Comparison of ENCODE assay signal across 11 mouse cellular contexts in genomic region chr13:36367712-36368491, GRCm38 (mm10).
DNase-seq lines count a peak whose midpoint lies in the region; ATAC-seq and TF ChIP-seq lines count a peak whose summit lies in the region.
"Had no signal": no experiment of that assay in that cellular context is flagged by ENCODE, and none has a peak within 500 bp of the region (broad histone marks: within the 10 kb centered on the region; RNA-seq: fewer than 3 reads in every experiment).

No protein-coding gene starts in this region.

- no peak for TF ChIP-seq POLR2A in bone marrow macrophage, adult 2 months (IDR thresholded peaks at IDR 0.05; ENCODE audit: borderline replicate concordance, low read depth, low read length)

- H3K27me3 ChIP-seq in kidney, embryonic 16.5 days (ENCODE audit: insufficient read depth, low read length), result no peaks in the 10 kb centered on the region
- H3K27me3 ChIP-seq in midbrain, postnatal 0 days (ENCODE audit: insufficient read depth, low read length), result no peaks in the 10 kb centered on the region
- H3K27me3 ChIP-seq in kidney, embryonic 14.5 days (ENCODE audit: control insufficient read depth, insufficient read depth, low read length), result no peaks in the 10 kb centered on the region
- H3K27me3 ChIP-seq: embryonic facial prominence, embryonic 15.5 days; heart, embryonic 15.5 days had no signal

- no peaks in the 10 kb centered on the region for H3K36me3 ChIP-seq in kidney, embryonic 16.5 days (ENCODE audit: insufficient read depth, low read length)
- H3K36me3 ChIP-seq in midbrain, postnatal 0 days (ENCODE audit: insufficient read depth, low read length), result no peaks in the 10 kb centered on the region
- H3K36me3 ChIP-seq in kidney, embryonic 14.5 days (ENCODE audit: control insufficient read depth, insufficient read depth, low read length), result no peaks in the 10 kb centered on the region
- H3K36me3 ChIP-seq: embryonic facial prominence, embryonic 15.5 days; heart, embryonic 15.5 days had no signal

- no peak overlapping the region for H3K4me2 ChIP-seq in kidney, embryonic 16.5 days (replicated peaks; ENCODE audit: low read depth, low read length)
- H3K4me2 ChIP-seq in midbrain, postnatal 0 days (ENCODE audit: low read depth, low read length, poor library complexity, severe bottlenecking), result no peak overlapping the region
- H3K4me2 ChIP-seq in kidney, embryonic 14.5 days (replicated peaks; ENCODE audit: low read depth, low read length), result no peak overlapping the region
- H3K4me2 ChIP-seq: embryonic facial prominence, embryonic 15.5 days; heart, embryonic 15.5 days had no signal

- H3K27ac ChIP-seq in kidney, embryonic 16.5 days (ENCODE audit: low read length), result no peak overlapping the region
- peak overlapping the region; percentile 23; the same call in 1 of the 2 replicates for H3K27ac ChIP-seq in bone marrow macrophage, adult 2 months (ENCODE audit: insufficient read depth, low read depth, low read length)
- H3K27ac ChIP-seq in midbrain, postnatal 0 days (ENCODE audit: low read depth, low read length), result no peak overlapping the region
- no peak overlapping the region for H3K27ac ChIP-seq in kidney, embryonic 14.5 days (ENCODE audit: low read depth, low read length)
- H3K27ac ChIP-seq: embryonic facial prominence, embryonic 15.5 days; heart, embryonic 15.5 days had no signal

- no peak overlapping the region for H3K4me3 ChIP-seq in kidney, embryonic 16.5 days (ENCODE audit: low read length)
- no peak overlapping the region for H3K4me3 ChIP-seq in bone marrow macrophage, adult 2 months (ENCODE audit: insufficient read depth, low read length)
- H3K4me3 ChIP-seq in midbrain, postnatal 0 days (ENCODE audit: low read depth, low read length), result no peak overlapping the region
- no peak overlapping the region for H3K4me3 ChIP-seq in kidney, embryonic 14.5 days (ENCODE audit: low read length)
- H3K4me3 ChIP-seq: embryonic facial prominence, embryonic 15.5 days; heart, embryonic 15.5 days had no signal

- TF ChIP-seq CTCF in bone marrow macrophage, adult 2 months (IDR thresholded peaks at IDR 0.05; ENCODE audit: low read depth, low read length), result no peak
- TF ChIP-seq CTCF in midbrain, postnatal 0 days (IDR thresholded peaks at IDR 0.05), result no peak

- H3K9ac ChIP-seq in kidney, embryonic 16.5 days (replicated peaks; ENCODE audit: low read length), result no peak overlapping the region
- no peak overlapping the region for H3K9ac ChIP-seq in midbrain, postnatal 0 days (replicated peaks; ENCODE audit: low read length, poor library complexity, severe bottlenecking)
- no peak overlapping the region for H3K9ac ChIP-seq in kidney, embryonic 14.5 days (ENCODE audit: low read depth, low read length)
- H3K9ac ChIP-seq: embryonic facial prominence, embryonic 15.5 days; heart, embryonic 15.5 days had no signal

- H3K4me1 ChIP-seq in kidney, embryonic 16.5 days (ENCODE audit: insufficient read depth, low read length), result no peaks in the 10 kb centered on the region
- H3K4me1 ChIP-seq in bone marrow macrophage, adult 2 months (ENCODE audit: control insufficient read depth, insufficient read depth, low read length), result peaks cover 36% of the 10 kb centered on the region
- no peaks in the 10 kb centered on the region for H3K4me1 ChIP-seq in midbrain, postnatal 0 days (ENCODE audit: insufficient read depth, low read length)
- H3K4me1 ChIP-seq in kidney, embryonic 14.5 days (ENCODE audit: control insufficient read depth, insufficient read depth, low read length), result no peaks in the 10 kb centered on the region
- H3K4me1 ChIP-seq: heart, embryonic 15.5 days had no signal

- peak; percentile 6 for DNase-seq in kidney, adult 9 months
- peak; percentile 9 for DNase-seq in midbrain, postnatal 0 days (ENCODE audit: low spot score)
- DNase-seq in testis, postnatal 14 days (ENCODE audit: low spot score), result no peak
- DNase-seq in adrenal gland, postnatal 36 days, result no peak
- DNase-seq: lung, postnatal 4 days had no signal

- H3K9me3 ChIP-seq in kidney, embryonic 16.5 days (ENCODE audit: low read length), result no peaks in the 10 kb centered on the region
- H3K9me3 ChIP-seq in midbrain, postnatal 0 days (ENCODE audit: low read length), result no peaks in the 10 kb centered on the region
- H3K9me3 ChIP-seq in kidney, embryonic 14.5 days (ENCODE audit: control insufficient read depth, low read length), result no peaks in the 10 kb centered on the region
- H3K9me3 ChIP-seq: embryonic facial prominence, embryonic 15.5 days; heart, embryonic 15.5 days had no signal

- ATAC-seq in kidney, embryonic 16.5 days (ENCODE audit: low FRiP score, low TSS enrichment), result no peak
- peak; percentile 69 for ATAC-seq in CD4-positive, CD25-positive, alpha-beta regulatory T cell, adult 4 months
- no peak for ATAC-seq in midbrain, postnatal 0 days (ENCODE audit: low FRiP score)
- no peak for ATAC-seq in kidney, embryonic 14.5 days (ENCODE audit: low FRiP score, low TSS enrichment)

Comparison
In these comparisons a context has a peak if more than half of its experiments do, and no peak if none do; other contexts are left out.
1. DNase-seq: peak in kidney, adult 9 months (single experiment) and midbrain, postnatal 0 days (single experiment); none in testis, postnatal 14 days (single experiment) and adrenal gland, postnatal 36 days (0 of 2).